Mouse (Mus musculus) intestine, embryonic 16.5 days (tissue): ENCODE data around the gene Fez2. TPM values are rescaled to one million over a fixed set of nuclear protein-coding genes. Genes with fewer than 3 reads are reported as not detected.

ENCODE experiments used
- ATAC-seq: fragments of 200-750 bp; cut with Nextera tagmentation; 2 replicates; pipeline ENCODE4 v1.8.0; 2017; ENCODE audit warnings: moderate TSS enrichment, moderate library complexity
- H3K27ac ChIP-seq: fragments of 300-500 bp; sonication (generic); 2 replicates; pipeline ENCODE4 v1.5.1; 2014; ENCODE audit warnings: mild to moderate bottlenecking, low read length
- H3K27me3 ChIP-seq: fragments of 300-500 bp; sonication (generic); replicated peaks from 2 replicates; pipeline ENCODE4 v1.6.1; 2014; ENCODE audit warnings: low read length, control low read depth, mixed read lengths; ENCODE audit not compliant: control insufficient read depth, insufficient read depth
- H3K36me3 ChIP-seq: fragments of 300-500 bp; sonication (generic); 2 replicates; pipeline ENCODE4 v1.6.1; 2014; ENCODE audit warnings: low read length, control low read depth; ENCODE audit not compliant: control insufficient read depth, insufficient read depth
- H3K4me1 ChIP-seq: fragments of 300-500 bp; sonication (generic); 2 replicates; pipeline ENCODE4 v1.6.1; 2014; ENCODE audit warnings: low read length, control low read depth, mixed read lengths; ENCODE audit not compliant: control insufficient read depth, insufficient read depth
- H3K4me2 ChIP-seq: fragments of 300-500 bp; sonication (generic); 2 replicates; pipeline ENCODE4 v1.6.1; 2014; ENCODE audit warnings: low read depth, low read length, control low read depth
- H3K4me3 ChIP-seq: fragments of 300-500 bp; sonication (generic); 2 replicates; pipeline ENCODE4 v1.5.1; 2014; ENCODE audit warnings: mild to moderate bottlenecking, low read length
- H3K9ac ChIP-seq: fragments of 300-500 bp; sonication (generic); 2 replicates; pipeline ENCODE4 v1.6.1; 2014; ENCODE audit warnings: low read depth, low read length
- H3K9me3 ChIP-seq: fragments of 300-500 bp; sonication (generic); 2 replicates; pipeline ENCODE4 v1.6.1; 2016; ENCODE audit warnings: low read length, control low read depth; ENCODE audit not compliant: control insufficient read depth
- WGBS: fragments of 180-500 bp; shearing (Covaris S2); extraction: QIAGEN DNeasy Blood & Tissue Kit; methylation state at CpG from one replicate; pipeline ENCODE4 v1.1.7; 2014; 5-methylcytosine and 5-hydroxymethylcytosine counted together
- polyA plus RNA-seq: library from polyadenylated mRNA; unstranded; fragments of >200 nt; fragmentation: Nextera tagmentation; extraction: Ambion mirVana; gene quantifications from 2 replicates; pipeline ENCODE4 v1.2.1, GENCODE M21; 2015

Gene Fez2
- polyA plus RNA-seq, 1 experiment from 2014 or later: 38.5 TPM

GRCm38 (mm10) chr17:78321216-78321835 is 96.6 kb downstream of the Fez2 start:
- no peak overlapping the region for H3K4me3 ChIP-seq
- H3K36me3 ChIP-seq: no peaks in the 10 kb centered on the region
- no peaks in the 10 kb centered on the region for H3K9me3 ChIP-seq
- H3K27me3 ChIP-seq: no peaks in the 10 kb centered on the region
- 76% methylated on average over 11 of the region's 11 CpGs for WGBS
- ATAC-seq: no peak
- no peak overlapping the region for H3K9ac ChIP-seq
- H3K27ac ChIP-seq: 0 out of 2 replicates have a peak overlapping the region, but pooled peaks have one; percentile 23
- H3K4me2 ChIP-seq: no peak overlapping the region
- H3K4me1 ChIP-seq: no peaks in the 10 kb centered on the region; the same call in 1 of the 2 replicates

Other genes starting within 250 kb of the Fez2 start
- 3.9 and 4.0 TPM in 2 replicates for gene Crim1, start 217.9 kb downstream of the Fez2 start, polyA plus RNA-seq
- 0.13 and 0.23 TPM in 2 replicates for gene Vit, start 89.9 kb upstream of the Fez2 start, polyA plus RNA-seq